Mouse (Mus musculus) yolk sac, embryonic 10.5 days (tissue): ENCODE data around the gene Scaf4.
A peak's percentile ranks its signal among the peaks of the same experiment; 100 is the strongest.
"Not testable (repeated sequence)": the region's sequence is repeated elsewhere in the genome, so short reads cannot be mapped to it uniquely, and the experiment has no call there.

Source experiments
- DNase-seq: peaks from one replicate; pipeline ENCODE4 v3.0.0-alpha.2; 2017; ENCODE audit warnings: low spot score

Gene Scaf4

GRCm38 (mm10) chr16:90234617-90235016 is 49.7 kb downstream of the Scaf4 start:
- DNase-seq, result peak; percentile 23

GRCm38 (mm10) chr16:90233702-90234101 is 50.6 kb downstream of the Scaf4 start:
- no peak for DNase-seq

GRCm38 (mm10) chr16:90231302-90231701 is 53.0 kb downstream of the Scaf4 start:
- DNase-seq, result no peak

GRCm38 (mm10) chr16:90229897-90230296 is 54.4 kb downstream of the Scaf4 start:
- DNase-seq, result no peak

GRCm38 (mm10) chr16:90221441-90222070 is 62.7 kb downstream of the Scaf4 start:
- no peak for DNase-seq

GRCm38 (mm10) chr16:90220892-90221431 is 63.3 kb downstream of the Scaf4 start:
- DNase-seq, result no peak

- peak; percentile 95 for DNase-seq
These were observed 64.0 kb downstream of the Scaf4 start, which contains the start of gene Sod1 for GRCm38 (mm10) chr16:90220026-90220891. Gene Sod1, plus strand, starts transcription at chr16:90220754.

GRCm38 (mm10) chr16:90219445-90219844 is 64.9 kb downstream of the Scaf4 start:
- DNase-seq, result not testable (repeated sequence)

GRCm38 (mm10) chr16:90217926-90218325 is 66.4 kb downstream of the Scaf4 start:
- no peak for DNase-seq

- DNase-seq, result peak; percentile 56
These were observed 66.9 kb downstream of the Scaf4 start for GRCm38 (mm10) chr16:90217356-90217755.

GRCm38 (mm10) chr16:90216414-90216813 is 67.9 kb downstream of the Scaf4 start:
- DNase-seq, result peak; percentile 32

GRCm38 (mm10) chr16:90215879-90216278 is 68.4 kb downstream of the Scaf4 start:
- not testable (repeated sequence) for DNase-seq

GRCm38 (mm10) chr16:90214731-90215565 is 69.4 kb downstream of the Scaf4 start:
- DNase-seq, result no peak

GRCm38 (mm10) chr16:90213477-90214339 is 70.6 kb downstream of the Scaf4 start:
- DNase-seq, result no peak

- DNase-seq, result peak; percentile 44
These were observed 72.5 kb downstream of the Scaf4 start for GRCm38 (mm10) chr16:90211767-90212166.

GRCm38 (mm10) chr16:90210717-90211116 is 73.6 kb downstream of the Scaf4 start:
- no peak for DNase-seq

- no peak for DNase-seq
These were observed 75.3 kb downstream of the Scaf4 start for GRCm38 (mm10) chr16:90208996-90209395.

- no peak for DNase-seq
These were observed 79.4 kb downstream of the Scaf4 start for GRCm38 (mm10) chr16:90204868-90205267.

GRCm38 (mm10) chr16:90203226-90203962 is 80.9 kb downstream of the Scaf4 start:
- no peak for DNase-seq

GRCm38 (mm10) chr16:90202140-90202539 is 82.2 kb downstream of the Scaf4 start:
- DNase-seq, result no peak
